Mouse (Mus musculus): ENCODE results near the gene 4930507D05Rik.
"Not testable (repeated sequence)": the region's sequence is repeated elsewhere in the genome, so short reads cannot be mapped to it uniquely, and the experiment has no call there.

Gene 4930507D05Rik

DNA sequence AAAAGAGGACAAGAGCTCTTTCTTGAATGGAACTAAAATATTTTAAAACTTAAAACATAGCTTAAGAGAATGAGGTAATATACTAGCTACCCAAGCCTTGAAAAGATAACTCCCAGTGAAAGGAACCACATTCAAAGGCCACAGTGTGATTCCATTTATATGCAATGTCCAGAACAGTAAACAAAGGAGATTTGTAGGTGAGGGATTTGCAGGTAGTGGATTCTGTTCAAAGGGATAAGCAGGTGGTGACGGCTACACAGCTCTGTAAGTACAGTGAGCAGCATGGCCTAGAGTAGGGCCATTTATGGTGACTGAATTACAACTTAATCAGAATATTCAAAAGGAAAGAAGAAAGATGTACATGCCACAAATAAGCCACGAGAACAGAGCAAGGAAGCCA lies 27.7 kb downstream of the 4930507D05Rik start:
- no peak for DNase-seq (ENCODE audit: low spot score)

DNA sequence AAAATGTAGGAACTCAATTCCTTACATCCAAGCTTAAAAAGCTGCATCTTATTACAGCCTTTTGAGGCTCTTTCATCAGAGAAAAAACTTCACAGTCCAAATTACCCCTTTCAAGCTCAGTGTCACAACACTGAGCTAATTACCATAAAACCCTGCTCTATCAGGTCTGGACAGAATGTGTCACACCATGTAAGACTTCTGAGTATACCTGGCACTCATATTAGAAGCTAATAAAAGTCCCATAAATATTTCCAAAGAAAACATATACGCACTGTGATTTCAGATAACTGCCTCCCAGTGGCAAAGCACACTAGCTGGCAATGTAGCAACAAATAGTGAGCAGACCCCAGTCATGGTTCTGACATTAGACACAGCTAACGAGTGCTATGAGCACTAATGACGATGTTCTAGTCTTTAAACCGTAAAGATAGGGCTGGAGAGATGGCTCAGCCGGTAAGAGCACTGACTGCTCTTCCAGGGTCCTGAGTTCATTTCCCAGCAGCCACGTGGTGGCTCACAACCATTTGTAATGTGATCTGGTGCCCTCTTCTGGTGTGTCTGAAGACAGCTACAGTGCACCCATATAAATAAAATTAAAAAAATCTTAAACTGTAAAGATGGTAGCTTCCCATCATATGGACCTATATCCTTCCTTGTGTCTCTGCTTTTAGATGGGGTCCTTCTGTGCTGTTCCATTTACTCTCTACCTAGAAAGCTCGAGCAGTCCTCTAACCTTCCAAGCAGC lies 32.0 kb downstream of the 4930507D05Rik start:
- no peak for DNase-seq (ENCODE audit: low spot score)

DNA sequence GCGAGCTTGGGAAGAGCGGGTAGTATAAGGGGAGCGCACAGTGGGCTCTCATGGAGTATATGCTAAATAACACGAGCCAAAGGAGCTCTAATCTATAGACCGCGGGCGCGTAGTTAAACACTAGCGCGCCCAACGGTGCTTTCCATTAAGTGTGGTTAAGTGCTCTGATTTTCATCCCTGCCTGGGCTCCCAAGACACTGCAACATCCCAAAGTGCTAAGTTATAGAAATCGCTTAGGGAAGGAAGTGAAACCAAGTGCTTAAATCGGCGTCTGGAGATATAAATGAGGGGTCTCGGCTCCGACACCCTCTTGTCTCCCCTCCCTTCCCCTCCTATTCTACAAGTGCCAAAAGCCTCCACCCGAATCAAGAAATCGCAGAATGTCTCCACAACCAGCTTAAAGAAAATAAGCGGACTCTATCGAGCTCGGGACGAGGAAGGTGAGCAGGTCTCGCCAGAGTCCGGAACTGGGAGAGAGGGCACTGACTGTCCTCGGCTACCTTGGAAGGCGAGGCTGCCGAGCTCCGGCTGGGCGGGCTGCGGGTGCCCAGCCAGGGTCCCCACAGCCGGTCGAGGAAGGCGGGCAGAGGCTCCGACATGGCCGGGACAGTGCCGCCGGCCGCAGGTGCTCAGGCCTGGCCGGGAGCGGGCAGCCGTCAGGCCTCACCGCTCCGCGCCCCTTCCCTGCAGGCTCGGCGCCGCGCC lies 36.7 kb downstream of the 4930507D05Rik start:
- peak; percentile 56 for DNase-seq (ENCODE audit: low spot score)

DNA sequence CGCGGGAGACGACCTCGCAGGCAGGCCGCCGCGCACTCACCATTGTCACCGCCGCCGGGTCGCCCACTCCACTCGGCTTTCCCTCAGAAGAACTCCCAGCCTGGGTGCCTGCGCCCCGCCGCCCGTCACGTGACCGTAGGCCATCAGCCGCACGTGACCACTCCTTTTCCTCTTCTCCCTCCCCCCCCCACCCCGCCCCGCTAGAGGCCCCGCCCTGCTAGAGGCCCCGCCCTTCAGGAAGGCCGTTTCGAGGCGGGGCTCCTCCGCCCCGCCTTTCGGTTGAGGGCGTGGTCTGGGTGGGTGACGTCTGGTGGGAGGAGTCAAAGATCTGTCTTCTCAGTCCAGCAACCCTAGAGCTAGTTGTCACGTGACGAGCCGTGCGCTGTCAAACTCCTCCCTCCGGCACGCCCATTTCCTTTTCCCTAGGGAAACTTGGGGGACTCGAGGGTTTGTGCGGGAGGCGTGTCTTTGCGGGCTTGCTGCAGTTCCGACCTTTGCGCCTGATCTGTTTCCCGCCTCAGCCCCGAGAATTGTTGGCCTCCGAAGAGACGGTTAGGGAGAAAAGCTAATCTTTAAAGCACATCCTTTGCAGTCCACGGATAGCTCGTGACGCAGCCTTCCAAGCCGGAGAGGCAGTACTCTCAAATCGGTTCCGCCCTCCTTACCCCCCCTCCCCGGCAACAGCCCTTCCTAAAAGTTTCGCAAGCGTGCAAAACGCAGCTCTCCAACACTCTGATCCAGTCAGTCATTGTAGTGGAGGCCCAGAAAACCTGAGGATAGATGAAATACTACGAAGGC lies 37.5 kb downstream of the 4930507D05Rik start, which contains the start of gene Vps26a:
Gene Vps26a (minus strand): TSS at position 188 of the 798 bp plus-strand sequence.
- peak; percentile 99 for DNase-seq (ENCODE audit: low spot score)

DNA sequence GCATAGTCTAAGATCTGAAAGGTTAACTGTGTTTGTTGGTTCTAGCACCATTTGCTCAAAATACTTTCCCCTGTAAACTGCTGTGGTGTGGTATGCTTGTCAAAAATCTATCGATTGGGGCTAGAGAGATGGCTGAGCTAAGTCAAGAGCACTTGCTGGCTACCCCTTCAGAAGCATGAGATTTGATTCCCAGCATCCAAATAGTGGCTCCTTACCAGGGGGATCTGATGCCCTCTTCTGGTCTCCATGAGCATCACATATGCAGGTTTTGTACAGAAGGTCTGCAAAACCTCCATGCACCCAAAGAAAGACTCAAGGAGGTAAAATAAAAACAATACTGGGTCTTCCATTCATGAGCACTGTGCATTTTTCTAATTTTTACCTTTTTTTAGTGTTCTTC lies 39.0 kb downstream of the 4930507D05Rik start:
- DNase-seq (ENCODE audit: low spot score) = peak; percentile 70

DNA sequence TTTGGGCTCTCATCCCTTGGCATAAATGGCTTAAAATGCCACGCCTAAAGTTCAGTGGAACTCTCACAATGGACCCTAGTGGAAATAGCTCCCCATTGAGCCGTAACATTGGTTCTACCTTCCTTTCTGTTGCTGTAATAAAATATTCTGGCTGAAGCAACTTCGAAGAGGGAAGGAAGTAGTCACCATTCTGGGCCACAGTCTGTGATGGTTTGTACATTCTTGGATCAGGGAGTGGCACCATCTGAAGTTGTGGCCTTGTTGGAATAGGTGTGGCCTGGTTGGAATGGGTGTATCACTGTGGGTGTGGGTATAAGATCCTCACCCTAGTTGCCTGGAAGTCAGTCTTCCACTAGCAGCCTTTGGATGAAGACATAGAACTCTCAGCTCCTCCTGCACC lies 42.4 kb downstream of the 4930507D05Rik start:
- DNase-seq (ENCODE audit: low spot score) = not testable (repeated sequence)

- DNase-seq (ENCODE audit: low spot score) = peak; percentile 82
Measured at GRCm38 (mm10) chr10:62500088-62500915, 51.0 kb downstream of the 4930507D05Rik start.

Measured in MN1 (cell line).